Mouse (Mus musculus) ovary, postnatal 14 days (tissue): ENCODE measurements around the gene Ubxn2a.

ENCODE experiments used
- DNase-seq: peaks from one replicate; pipeline ENCODE4 v3.0.0; 2022; ENCODE audit warnings: low spot score

Gene Ubxn2a

DNA sequence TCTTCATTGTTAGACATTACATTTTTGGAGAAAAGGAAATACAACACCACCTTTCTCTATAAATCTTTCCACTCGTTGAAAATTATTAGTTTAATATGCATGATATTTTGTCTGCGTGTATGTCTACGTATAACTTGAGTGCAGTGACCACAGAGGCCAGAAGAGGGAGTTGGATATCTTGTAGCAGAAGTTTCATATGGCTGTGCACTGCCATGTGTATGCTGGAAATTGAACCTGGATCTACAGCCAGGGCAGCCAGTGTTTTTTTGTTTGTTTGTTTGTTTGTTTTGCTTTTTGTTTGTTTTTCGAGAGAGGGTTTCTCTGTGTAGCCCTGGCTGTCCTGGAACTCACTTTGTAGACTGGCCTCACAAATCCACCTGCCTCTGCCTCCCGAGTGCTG is 28.5 kb downstream of the Ubxn2a start:
- DNase-seq: no peak

DNA sequence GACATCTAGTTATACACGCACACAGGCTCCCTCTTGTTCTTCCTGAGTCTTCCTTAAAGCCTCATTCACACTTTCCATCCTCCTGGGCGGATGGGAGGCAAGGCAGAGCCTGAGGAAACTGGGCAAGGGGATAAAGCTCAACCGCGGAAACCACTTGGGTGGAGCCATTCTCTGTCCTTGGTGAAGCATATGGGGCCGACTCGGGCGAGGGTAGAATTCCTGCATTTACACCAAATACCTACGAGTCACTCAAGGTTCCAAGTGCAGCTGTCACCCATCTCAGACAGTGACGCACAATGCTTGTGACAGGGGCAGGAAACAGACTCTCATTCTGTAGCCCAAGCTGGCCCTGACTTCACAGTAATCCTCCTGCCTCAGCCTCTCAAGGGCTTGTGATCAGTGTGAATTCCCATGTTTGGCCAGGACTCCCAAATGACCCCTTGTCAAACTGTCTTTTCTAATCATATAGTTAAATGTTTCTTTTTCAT is 29.2 kb downstream of the Ubxn2a start:
- DNase-seq: no peak

DNA sequence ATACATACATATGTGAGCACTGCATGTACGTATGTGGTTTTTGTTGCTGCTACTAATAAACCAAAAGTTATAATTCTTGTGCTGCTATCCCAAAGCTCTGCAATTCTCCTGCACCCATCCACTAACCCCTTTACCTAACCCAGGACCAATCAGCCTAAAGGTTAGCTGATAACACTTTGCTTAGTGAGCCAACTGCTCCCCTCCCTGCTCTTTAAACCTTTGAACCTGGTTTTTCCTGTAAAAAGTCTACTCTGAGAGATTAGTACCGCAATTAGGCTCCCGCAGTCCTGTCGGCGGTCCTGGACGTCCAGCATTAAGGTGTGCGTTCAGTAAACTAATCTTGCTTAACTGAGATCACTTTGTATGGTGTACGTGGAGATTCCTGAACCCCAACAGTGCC is 31.9 kb downstream of the Ubxn2a start:
- no peak for DNase-seq

DNA sequence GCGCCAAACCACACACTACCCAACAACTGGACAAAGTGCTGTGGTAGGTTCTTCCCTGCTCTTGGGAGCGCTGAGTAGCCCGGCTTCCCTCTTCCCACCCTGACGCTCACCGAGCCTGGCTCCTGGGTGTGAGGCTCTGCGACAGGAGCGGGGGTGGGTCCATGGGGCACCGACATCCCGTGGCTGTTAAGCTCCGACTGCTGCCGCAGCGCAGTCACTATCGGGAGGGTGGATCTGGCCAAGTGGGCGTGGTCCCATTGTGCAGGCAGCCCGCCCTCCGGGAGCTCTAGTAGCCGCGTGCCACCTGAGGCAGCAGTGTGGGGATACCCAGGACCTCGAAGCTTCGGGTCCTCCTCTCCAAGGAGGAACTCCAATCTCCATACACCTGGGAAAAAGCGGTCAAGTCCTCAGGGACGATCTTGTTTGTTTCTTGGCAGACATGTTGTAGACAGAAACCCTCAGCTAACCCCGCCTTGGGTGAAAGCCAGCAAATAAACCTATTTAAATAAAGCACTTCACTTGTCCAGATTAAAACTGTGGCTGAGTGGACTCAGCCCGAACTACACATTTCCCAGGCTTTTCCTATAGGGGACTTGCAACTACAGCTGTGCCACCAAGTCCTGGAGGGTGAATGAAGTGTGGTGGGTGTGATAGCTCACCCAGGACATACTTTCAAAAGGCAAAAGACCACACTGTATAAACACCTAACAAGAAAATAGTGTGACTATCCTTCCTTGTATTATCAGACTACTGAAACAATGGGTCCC is 33.2 kb downstream of the Ubxn2a start, which contains the start of gene Mfsd2b:
TSS of gene Mfsd2b (minus strand) at position 199 of the 767 bp plus-strand sequence.
- DNase-seq: peak; percentile 50

DNA sequence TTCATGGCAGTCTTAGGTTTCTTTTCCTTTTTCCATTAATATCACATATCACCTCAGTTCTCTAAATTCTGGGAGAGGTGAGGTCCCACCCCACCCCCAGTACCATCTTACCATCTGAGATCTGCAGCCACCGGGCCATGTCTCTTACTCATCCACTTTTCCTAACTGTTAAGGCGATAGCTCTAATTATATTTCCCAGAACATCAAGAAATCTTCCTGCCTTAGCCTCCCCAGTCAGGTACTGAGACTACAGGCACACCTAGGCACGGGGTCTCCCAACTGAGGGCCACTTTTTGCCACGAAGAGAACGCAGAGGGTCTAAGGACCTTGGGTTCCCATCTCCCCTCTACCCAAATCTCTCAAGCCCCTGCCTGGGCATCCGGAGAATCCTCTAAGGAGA is 34.0 kb downstream of the Ubxn2a start:
- DNase-seq: no peak

DNA sequence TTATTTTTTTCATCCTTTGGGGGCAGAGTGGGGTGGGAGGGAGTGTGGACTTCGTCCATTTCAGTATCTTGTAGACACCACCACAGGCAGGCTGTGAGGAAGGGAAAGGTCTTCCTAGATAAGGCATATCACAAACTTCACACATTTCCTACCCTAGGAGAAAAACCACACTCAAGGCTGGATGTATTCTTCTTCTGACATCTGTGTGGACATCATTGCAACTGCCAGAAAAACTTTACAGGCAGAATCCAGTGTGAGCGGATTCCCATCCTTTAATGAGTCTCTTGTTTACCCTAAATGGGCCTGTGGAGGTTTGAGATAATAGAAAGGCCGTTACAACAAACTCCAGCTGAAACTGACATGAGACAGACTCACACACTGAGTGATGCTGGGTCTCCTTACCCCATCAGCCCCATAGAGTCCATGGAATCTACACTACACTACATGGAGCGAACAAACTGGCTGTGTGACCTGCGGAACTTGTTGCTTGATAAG is 34.5 kb downstream of the Ubxn2a start:
- DNase-seq: no peak

DNA sequence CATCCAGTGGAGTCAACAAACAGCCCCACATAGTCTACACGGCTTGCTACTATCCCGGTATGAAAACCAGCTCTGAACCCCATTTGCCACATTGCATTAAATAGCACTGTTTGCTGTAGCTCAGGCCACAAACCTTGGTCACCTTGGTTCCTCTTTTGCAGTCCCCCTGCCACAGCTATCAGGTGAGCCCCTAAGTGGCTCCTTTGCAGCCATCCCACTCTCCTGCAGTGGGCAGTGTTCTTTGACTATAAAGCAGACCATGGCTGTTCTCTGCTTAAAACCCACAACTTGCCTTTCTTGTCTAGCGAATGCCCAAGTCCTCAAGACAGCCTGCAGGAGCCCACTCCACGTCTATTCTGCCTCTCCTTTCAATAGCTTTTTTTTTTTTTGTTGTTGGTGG is 35.2 kb downstream of the Ubxn2a start:
- no peak for DNase-seq

DNA sequence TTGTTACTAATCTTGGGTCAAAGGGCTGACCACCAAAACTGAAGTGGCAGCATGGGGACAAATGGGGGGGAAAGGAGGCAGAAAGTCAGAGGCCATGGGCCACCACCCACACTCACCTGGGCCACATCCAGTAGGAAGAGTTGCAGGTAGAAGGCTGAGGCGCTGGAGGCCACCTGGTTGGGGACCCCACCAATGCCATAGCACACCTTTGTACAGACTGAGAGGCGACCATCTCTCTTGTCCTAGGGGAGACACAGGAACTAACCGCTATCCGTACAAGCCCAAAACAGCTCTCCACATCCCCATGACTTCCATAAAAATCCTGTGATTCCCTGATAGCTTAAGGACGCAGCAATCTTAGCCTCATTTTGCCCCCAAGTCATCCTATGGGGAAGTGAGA is 36.2 kb downstream of the Ubxn2a start:
- no peak for DNase-seq

DNA sequence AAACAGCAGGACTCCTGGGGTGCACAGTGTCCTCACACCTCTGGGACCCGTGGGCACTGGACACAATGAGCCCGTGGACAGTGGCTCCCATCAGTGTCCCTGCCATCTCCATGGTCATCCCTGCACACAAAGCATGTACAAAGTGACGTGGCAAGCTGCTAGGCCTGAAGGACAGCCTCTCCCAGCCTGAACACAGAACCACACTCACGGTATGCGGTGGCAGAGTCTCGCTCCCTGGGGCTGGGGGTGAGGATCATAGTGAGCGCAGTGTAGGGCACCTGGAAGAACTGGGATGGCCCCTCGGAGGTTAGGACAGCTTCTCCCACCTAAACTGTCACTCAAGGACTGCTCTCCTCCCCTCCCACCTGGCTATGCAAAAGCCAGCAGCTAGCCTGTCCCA is 38.6 kb downstream of the Ubxn2a start:
- no peak for DNase-seq

DNA sequence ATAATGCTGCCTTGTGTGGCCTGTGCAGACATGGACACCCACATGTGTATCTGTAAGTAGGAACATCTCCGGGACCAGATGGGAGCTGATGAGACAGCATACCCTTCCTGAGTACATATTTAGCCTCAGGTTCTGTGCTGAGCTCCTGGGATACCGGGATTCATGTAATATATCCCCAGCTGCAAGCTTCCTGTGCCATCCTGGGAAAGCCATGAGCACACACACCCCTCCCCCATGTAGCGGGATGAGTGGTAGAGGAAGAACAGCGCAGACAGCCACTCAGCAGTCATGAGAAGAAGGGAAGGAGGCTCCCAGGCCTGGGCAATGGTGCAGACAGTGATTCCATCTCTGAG is 43.2 kb downstream of the Ubxn2a start:
- DNase-seq: no peak

DNA sequence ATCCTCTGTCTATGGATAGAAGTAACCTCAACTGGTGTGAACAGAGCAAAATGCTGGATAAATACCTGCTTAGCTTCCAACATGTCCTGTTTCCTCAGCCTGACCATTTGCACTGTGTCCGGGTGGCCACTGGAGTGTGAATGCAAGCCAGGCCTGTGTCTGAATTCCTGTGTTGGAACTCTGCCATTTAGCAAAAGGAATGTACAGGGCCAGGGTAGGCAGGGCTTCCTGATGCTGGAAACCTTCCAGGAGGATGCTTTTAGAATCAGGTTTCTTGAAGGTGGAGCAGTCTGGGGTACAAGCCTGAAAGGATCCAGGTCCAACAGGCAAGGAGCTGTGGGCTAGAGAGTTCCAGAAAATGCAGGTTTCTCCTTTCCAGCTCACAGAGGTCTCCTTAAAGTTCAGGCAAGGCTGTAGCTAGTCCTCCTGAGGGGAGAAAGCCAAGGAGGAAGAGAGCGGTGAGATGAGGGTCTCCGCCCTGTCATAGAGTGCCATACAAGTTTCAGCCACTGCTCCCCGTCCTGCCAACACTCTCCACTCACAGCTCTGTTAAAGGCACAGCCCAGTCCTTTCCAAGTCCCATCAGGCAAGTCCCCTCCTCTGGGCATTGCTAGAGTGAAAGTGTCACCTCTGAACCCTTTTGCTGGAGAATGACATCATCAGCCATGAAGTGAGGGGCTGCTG is 43.7 kb downstream of the Ubxn2a start:
- no peak for DNase-seq

DNA sequence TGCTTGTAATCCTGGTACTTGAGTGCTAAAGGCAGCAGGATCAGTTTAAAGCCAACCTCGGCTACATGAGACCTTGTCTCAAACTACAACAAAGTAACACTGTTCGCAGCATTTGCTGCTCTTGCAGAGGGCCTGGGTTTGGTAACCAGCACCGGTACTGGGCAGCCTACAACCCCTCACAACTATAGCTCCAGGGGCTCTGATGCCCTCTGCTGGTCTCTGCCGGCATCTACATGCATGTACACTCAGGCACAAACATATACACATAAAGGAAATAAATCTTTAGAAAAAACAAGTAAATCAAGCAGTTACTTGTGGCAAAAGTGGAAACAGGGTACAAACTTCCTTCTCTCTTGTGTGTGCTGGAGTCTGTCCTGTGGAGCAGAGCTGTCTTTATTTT is 44.8 kb downstream of the Ubxn2a start:
- DNase-seq: no peak

DNA sequence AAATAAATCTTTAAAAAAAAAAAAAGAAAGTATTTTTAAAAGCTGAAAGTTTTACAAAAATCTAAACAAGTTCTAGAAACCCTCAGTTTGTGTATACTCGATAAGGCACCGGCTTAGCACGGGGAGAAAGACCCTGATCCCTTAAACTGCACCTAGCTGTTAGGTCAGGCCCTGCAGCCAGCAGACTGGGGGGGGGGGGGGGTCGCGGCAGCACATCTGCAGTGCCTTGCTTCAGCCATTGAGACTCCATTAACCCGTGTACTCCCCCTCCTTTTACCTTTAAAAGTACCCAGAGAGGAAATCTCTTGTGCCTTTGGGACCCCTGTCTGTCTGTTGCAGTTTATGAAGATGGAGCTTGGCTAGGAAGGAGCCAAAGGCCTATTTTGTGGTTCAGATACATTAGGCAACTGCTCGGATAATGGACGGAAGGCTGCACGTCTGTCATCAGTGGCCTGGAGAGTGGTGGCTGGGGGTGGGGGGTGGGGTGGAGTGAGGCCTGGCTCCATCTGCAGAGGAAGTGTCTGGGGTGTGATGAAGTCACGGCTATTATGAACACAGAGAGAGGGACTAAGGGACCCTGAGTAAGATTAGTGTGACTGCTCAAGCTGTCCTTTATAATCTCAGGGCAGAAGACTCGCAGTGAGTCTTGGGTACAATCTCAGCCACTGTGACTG is 48.1 kb downstream of the Ubxn2a start:
- no peak for DNase-seq

DNA sequence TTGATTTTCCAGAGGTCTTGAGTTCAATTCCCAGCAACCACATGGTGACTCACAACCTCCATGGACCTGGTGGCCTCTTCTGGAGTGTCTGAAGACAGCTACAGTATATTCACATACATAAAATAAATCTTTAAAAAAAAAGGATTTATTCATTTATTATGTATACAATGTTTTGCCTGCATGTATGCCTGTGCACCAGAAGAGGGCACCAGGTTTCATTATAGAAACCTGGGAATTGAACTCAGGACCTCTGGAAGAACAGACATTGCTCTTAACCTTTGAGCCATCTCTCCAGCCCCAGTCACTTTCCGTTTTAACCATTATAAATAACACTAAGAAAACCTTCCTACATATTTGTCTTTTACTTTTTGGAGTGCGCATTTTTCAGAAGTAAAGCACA is 50.7 kb downstream of the Ubxn2a start:
- DNase-seq: no peak

DNA sequence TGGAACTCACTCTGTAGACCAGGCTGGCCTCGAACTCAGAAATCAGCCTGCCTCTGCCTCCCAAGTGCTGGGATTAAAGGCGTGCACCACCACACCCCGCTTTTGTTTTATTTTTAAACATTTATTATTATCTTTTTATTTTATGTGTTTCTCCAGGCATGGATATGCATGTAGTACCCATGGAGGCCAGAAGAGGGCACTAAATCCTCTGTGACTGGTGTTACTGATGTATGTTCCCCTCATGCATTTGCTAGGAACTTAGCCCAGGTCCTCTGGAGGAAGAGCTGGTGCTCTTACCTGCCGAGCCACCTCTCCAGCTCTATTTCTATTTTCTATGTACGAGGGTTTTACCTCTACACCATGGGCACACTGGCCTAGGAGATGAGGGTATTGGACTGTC is 51.3 kb downstream of the Ubxn2a start:
- no peak for DNase-seq

DNA sequence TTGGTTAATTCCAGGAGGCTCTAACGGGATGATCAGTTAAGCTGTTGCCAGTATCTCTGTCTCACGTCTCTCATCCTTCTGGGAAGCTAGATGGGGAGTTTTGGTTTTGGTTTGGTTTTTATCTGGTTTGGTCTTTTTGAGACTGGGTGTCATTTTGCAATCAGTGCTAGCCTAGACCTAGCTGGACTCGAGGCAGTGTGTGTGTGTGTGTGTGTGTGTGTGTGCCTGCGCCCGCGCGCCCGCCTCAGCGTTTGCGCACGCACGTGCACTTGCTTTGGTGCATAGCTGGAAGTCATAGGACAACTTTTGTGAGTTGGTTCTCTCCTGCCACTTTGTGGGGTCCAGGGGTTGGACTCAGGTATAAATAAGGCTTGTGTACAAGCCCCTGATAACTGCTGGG is 63.8 kb downstream of the Ubxn2a start:
- no peak for DNase-seq

DNA sequence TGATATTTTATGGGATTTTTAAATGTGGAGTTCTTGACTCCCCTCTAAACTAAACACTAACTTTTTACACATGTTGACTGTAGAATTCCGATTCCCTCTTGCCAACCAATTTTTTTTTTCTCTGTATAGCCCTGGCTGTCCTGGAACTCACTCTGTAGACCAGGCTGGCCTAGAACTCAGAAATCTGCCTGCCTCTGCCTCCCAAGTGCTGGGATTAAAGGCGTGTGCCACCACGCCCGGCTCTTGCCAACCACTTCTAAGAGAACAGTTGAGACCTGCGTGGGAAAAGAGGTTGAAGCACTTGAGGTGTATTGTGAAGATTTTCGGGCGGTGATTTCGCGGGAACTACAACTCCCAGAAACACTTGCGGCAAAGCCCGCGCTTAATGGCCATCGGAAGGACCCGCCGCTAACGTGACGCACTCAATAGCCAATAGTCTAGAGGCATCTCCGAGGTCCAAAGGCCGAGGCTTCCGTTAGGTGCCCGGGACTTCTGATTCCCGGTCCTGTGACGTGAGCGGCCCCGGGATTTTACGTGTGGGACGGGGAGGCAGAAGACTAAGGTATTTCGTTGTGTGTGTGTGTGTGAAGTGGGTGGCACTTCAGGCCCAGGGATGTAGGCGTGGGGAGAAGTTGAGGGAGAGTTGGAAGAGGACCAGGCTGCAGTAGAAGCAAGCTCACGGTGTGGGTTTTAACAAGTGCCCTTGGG is 64.5 kb downstream of the Ubxn2a start, which contains the start of gene Wdcp:
TSS of gene Wdcp (plus strand) at position 414 of the 708 bp plus-strand sequence.
- peak; percentile 66 for DNase-seq

DNA sequence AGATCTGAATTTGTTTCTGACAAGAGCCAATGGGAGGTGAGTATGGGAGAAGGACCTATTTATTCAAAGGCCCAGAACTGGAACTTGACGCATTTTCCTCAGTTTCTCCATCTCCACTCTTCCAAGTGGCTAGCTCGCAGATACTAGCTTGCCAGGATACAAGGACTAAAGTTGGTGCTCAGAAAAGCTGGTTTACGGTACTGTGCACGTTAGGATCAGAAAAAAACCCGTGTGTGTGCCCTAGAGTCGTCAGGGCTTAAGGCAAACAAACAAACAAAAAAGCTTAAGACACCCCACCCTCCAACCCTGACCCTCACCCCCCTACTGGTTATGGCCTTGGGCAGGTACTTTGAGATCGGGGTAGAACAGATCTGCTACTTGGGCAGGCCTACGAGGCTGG is 65.0 kb downstream of the Ubxn2a start:
- no peak for DNase-seq

DNA sequence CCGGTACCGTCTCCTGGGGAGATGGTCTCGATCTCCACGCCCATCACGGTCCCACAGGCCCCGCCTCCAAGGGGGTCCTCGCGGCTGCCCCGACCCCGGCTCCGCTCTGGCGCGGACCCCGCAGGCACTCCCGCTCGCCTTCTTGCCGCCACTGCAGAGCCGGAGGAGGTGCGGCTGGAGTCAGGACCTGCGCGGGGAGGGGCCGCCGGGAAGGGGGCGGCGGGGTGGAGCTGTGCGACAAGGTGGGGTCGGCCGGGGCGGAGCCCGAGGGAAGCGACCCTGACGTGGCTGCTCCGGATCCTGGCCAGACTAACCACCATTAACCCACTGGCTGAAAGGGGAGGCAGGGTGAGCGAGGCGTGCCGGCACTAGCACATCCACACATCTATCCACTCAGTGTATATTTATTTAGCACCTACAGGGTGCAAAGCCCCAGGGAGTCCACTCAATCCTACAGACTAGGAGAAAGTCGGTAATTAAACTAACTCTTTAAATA is 66.1 kb downstream of the Ubxn2a start, which contains the start of gene Fkbp1b:
TSS of gene Fkbp1b (minus strand) at position 200 of the 496 bp plus-strand sequence.
- peak; percentile 27 for DNase-seq

DNA sequence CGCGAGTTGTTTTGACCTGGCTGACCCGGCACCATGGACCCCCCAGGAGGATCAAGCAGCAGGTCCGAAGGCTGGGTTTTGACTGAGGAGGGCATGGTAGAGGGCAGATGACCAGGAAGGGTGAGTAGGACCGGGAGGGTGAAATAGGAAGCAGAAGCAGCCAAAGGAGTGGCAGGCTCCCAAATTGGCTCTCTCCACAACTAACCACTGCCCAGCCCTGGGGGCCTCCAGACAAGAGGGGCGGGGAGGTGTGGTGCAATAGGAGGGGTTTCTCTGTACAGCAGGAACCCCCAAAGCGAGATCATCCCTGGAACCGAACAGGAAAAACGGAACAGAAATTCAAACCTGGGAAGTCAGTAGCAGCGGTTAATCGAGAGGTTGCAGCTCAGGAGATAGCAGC is 66.8 kb downstream of the Ubxn2a start:
- DNase-seq: no peak

DNA sequence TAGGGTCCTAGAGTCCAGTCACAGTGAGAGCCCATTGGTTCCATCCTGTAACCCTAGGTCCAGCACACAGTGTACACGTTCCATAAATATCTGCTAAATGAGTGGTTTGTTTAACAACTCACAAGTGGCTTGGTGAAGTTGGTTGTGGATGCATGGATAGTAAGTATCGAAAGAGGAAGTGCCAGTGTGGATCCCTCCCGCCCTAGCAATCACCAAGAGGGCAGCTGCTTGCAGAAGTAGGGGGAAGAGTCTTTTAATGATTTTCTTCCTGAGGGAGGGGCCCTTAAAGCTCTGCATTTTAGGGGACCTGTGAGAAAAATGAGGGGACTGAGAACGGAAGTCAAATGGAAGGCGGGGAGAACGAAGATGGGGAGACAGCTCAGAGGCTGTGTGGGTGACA is 67.5 kb downstream of the Ubxn2a start:
- no peak for DNase-seq

DNA sequence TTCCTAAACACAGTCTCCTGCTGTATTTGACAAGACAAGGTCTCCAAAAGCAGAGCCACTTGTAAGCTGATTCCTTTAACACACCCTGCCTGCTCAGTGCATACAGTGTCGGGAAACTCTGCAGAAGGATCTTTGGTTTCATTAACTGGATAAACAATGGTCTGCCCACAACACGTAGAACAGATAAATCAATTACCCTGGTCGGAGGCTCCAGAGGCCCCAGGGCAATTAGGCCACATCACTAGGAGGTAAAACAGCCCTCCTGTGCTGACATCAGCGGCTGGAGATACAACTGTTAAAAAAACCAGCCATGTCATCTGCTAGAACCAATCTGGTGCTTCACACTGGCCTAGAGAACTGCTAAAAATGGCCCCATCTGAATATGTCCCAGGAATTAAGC is 70.5 kb downstream of the Ubxn2a start:
- DNase-seq: no peak
